Mouse (Mus musculus): ENCODE results near the gene Aph1a.
"Not testable (repeated sequence)": the region's sequence is repeated elsewhere in the genome, so short reads cannot be mapped to it uniquely, and the experiment has no call there.

DNA sequence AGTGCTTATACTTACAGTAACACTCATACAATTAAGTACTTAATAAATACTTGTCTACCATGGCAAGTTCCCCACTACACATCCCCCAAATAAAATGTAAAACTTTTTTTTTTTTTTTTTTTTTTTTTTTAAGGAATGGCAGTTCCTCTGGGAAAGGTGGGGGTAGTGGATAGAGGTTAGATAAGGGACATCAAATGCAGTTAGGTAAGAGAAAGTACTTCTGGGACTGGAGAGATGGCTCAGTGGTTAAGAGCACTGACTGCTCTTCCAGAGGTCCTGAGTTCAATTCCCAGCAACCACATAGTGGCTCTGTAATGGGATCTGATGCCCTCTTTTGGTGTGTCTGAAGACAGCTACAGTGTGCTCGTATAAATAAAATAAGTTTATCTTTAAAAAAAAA, 36.7 kb upstream of the Aph1a start:
- TF ChIP-seq CTCF (IDR thresholded peaks at IDR 0.05; ENCODE audit: extremely low read depth, insufficient read depth, insufficient read length, insufficient replicate concordance); POLR2A (IDR thresholded peaks at IDR 0.05; ENCODE audit: low read depth, low read length): not testable (repeated sequence)
